Mouse (Mus musculus) urinary bladder, postnatal 14 days (tissue): ENCODE results near the gene Nudt1.

Source experiments
- DNase-seq: peaks from one replicate; pipeline ENCODE4 v3.0.0; 2021; ENCODE audit warnings: low spot score

Gene Nudt1

DNA sequence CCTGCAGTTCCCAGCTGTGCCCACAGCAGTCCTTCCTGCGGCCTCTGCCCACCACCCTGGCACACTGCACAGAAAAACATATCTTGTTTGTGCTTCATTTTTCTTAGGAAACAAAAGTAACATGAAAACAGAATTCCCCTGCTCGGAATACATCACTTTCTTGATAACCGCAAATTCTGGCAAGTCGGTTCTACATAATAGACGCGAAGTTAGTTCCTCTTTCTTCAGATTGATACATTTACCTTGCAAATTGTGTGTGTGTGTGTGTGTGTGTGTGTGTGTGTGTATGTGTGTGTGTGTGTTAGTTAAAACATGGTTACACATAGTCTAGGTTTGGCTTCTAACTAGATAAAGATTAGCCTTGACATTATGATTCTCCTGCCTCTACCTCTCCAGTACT lies 61.2 kb downstream of the Nudt1 start:
- no peak for DNase-seq

DNA sequence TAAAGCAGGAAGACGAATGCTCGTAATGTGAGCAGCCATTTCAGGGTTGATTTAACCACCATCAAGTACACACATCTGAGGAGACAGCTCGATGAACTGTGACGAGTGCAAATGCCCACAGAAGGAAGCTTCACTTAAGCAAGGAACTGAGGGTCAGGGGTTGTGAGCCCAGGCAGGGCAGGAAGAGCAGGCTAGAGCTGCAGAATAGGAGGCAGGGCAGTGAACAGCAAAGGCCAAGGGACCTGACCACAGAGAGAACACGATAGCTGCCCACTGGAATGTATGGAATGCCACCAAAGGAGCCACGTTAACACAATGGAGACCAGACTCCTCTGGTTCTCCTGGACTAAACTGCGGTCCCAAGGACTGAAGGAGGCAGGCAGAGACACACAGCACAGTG lies 62.1 kb downstream of the Nudt1 start:
- peak; percentile 14 for DNase-seq

DNA sequence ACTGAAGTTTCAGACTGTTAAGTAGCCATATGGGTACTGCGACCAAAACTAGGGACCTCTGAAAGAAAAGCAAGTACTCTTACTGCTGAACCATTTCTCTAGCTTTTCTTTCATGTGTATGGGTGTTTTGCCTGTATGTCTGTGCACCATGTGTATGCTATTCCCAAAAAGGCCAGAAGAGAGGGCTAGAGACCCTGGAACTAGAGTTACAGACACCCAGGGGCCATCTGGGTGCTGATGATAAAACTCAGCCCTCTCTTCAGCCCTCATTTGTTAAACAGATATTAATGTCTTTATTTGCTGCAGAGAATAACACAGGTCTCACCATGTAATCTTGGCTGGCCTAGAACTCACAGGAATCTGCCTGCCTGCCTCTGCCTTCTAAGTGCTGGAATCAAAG lies 63.0 kb downstream of the Nudt1 start:
- no peak for DNase-seq

DNA sequence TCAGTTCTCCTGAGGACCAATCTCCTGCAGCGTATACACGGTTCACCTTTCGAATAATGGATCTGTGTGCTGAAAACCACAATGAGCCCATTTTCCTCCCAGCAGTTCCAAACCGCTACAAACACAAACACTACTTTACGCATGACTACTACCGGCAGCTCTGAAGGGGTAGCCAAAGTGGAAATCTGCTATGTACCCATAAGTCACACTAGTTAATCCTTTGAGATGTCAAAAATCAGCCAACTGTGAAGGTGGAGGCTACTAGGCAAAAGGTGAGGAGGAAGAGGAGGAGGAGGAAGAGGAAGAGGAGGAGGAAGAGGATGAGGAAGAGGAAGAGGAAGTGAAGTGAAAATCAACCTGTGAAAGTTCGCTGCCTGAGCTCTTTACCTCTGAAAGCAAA lies 65.8 kb downstream of the Nudt1 start:
- no peak for DNase-seq
